ENCODE assay signal across 8 mouse cellular contexts in genomic region chr4:131836351-131836881, GRCm38 (mm10). TPM values are rescaled to one million over a fixed set of nuclear protein-coding genes. Genes with fewer than 3 reads are reported as not detected.
A peak's percentile ranks its signal among the peaks of the same experiment; 100 is the strongest.
DNase-seq lines count a peak whose midpoint lies in the region; ATAC-seq and TF ChIP-seq lines count a peak whose summit lies in the region.

No protein-coding gene starts in this region.

- H3K9me3 ChIP-seq in heart, embryonic 10.5 days: no peaks in the 10 kb centered on the region
- no peaks in the 10 kb centered on the region for H3K9me3 ChIP-seq in kidney, embryonic 14.5 days (ENCODE audit: control insufficient read depth, low read length)
- no peaks in the 10 kb centered on the region for H3K9me3 ChIP-seq in stomach, postnatal 0 days (ENCODE audit: control insufficient read depth, low read length)

- no peak for TF ChIP-seq EP300 in stomach, postnatal 0 days (optimal IDR thresholded peaks at IDR 0.05)

- peak overlapping the region; percentile 82 for H3K4me3 ChIP-seq in layer of hippocampus, adult 2 months
- peak overlapping the region; percentile 50 for H3K4me3 ChIP-seq in cortical plate, adult 2 months (ENCODE audit: insufficient read depth, low read length)
- H3K4me3 ChIP-seq in heart, embryonic 10.5 days: peak overlapping the region; percentile 73
- H3K4me3 ChIP-seq in kidney, embryonic 14.5 days (ENCODE audit: low read length): peak overlapping the region; percentile 69
- H3K4me3 ChIP-seq in stomach, postnatal 0 days (ENCODE audit: low read depth, low read length): peak overlapping the region; percentile 65

- 2% methylated on average over 39 of the region's 39 CpGs for WGBS in heart, embryonic 10.5 days
- WGBS in kidney, embryonic 14.5 days: under 1% methylated on average over 39 of the region's 39 CpGs
- WGBS in stomach, postnatal 0 days: 2% methylated on average over 32 of the region's 39 CpGs

- no peak for DNase-seq in layer of hippocampus, adult 2 months (ENCODE audit: low spot score in 2 of 2)
- DNase-seq in layer of hippocampus, postnatal 10 days (ENCODE audit: low spot score in 2 of 2): no peak
- DNase-seq in heart, embryonic 10.5 days (ENCODE audit: low spot score): no peak
- peak; percentile 63 for DNase-seq in lung, postnatal 10 days
- peak; percentile 60 for DNase-seq in stomach, postnatal 0 days (ENCODE audit: low spot score)

- TF ChIP-seq CTCF in layer of hippocampus, adult 2 months (conservative IDR thresholded peaks at IDR 0.05): no peak
- TF ChIP-seq CTCF in cortical plate, adult 2 months (IDR thresholded peaks at IDR 0.05; ENCODE audit: extremely low read depth, insufficient read depth, low read length): no peak
- no peak for TF ChIP-seq CTCF in stomach, postnatal 0 days (IDR thresholded peaks at IDR 0.05; ENCODE audit: low read depth)

- H3K27me3 ChIP-seq in heart, embryonic 10.5 days (ENCODE audit: insufficient read depth, poor library complexity, severe bottlenecking): peaks cover 65% of the 10 kb centered on the region
- peaks cover 13% of the 10 kb centered on the region; the same call in 1 of the 2 replicates for H3K27me3 ChIP-seq in kidney, embryonic 14.5 days (ENCODE audit: control insufficient read depth, insufficient read depth, low read length)
- H3K27me3 ChIP-seq in stomach, postnatal 0 days (ENCODE audit: control insufficient read depth, insufficient read depth, low read length): no peaks in the 10 kb centered on the region

- peak overlapping the region; percentile 98 for H3K4me2 ChIP-seq in kidney, embryonic 14.5 days (replicated peaks; ENCODE audit: low read depth, low read length)
- peak overlapping the region; percentile 99 for H3K4me2 ChIP-seq in stomach, postnatal 0 days (replicated peaks; ENCODE audit: low read depth)

- no peak for ATAC-seq in kidney, embryonic 14.5 days (ENCODE audit: low FRiP score, low TSS enrichment)
- ATAC-seq in stomach, postnatal 0 days (ENCODE audit: low FRiP score, low TSS enrichment): 0 out of 2 replicates have a peak, but pooled peaks have one; percentile 3
- no peak for ATAC-seq in inflammation-experienced regulatory T-cells, adult 6 months

- no peak for TF ChIP-seq POLR2A in cortical plate, adult 2 months (IDR thresholded peaks at IDR 0.05; ENCODE audit: extremely low read depth, insufficient read depth, low read length)

- no peaks in the 10 kb centered on the region for H3K4me1 ChIP-seq in cortical plate, adult 2 months (ENCODE audit: control insufficient read depth, insufficient read depth, low read length)
- H3K4me1 ChIP-seq in heart, embryonic 10.5 days: peaks cover 37% of the 10 kb centered on the region
- H3K4me1 ChIP-seq in kidney, embryonic 14.5 days (ENCODE audit: control insufficient read depth, insufficient read depth, low read length): peaks cover 8% of the 10 kb centered on the region; the same call in 1 of the 2 replicates
- H3K4me1 ChIP-seq in stomach, postnatal 0 days (replicated peaks; ENCODE audit: control insufficient read depth, insufficient read depth): no peaks in the 10 kb centered on the region

- peak overlapping the region; percentile 71 for H3K9ac ChIP-seq in kidney, embryonic 14.5 days (ENCODE audit: low read depth, low read length)
- H3K9ac ChIP-seq in stomach, postnatal 0 days (ENCODE audit: low read length): peak overlapping the region; percentile 74

- no peaks in the 10 kb centered on the region for H3K36me3 ChIP-seq in heart, embryonic 10.5 days
- no peaks in the 10 kb centered on the region for H3K36me3 ChIP-seq in kidney, embryonic 14.5 days (ENCODE audit: control insufficient read depth, insufficient read depth, low read length)
- H3K36me3 ChIP-seq in stomach, postnatal 0 days (ENCODE audit: control insufficient read depth, insufficient read depth, low read length): no peaks in the 10 kb centered on the region

- peak overlapping the region; percentile 61; the same call in 1 of the 2 replicates for H3K27ac ChIP-seq in layer of hippocampus, adult 2 months
- no peak overlapping the region for H3K27ac ChIP-seq in cortical plate, adult 2 months (ENCODE audit: insufficient read depth, low read length)
- peak overlapping the region; percentile 86 for H3K27ac ChIP-seq in heart, embryonic 10.5 days
- H3K27ac ChIP-seq in kidney, embryonic 14.5 days (ENCODE audit: low read depth, low read length): no peak overlapping the region
- H3K27ac ChIP-seq in stomach, postnatal 0 days (replicated peaks): no peak overlapping the region

RNA-seq across cellular contexts. Expression of gene Ptpru, which starts 1.7 kb away (rescaled TPM):
- 100 to 1,000 TPM; 101 to 108 TPM for total RNA-seq in layer of hippocampus, adult 2 months (2021)
- total RNA-seq in layer of hippocampus, postnatal 10 days (2021): 10 to 100 TPM; 79.5 to 85.9 TPM
- polyA plus RNA-seq in cortical plate, adult 2 months (2012; rRNA removed): 46.0 and 46.1 TPM in 2 replicates
- polyA plus RNA-seq in heart, embryonic 10.5 days (2016; fragmentation: Nextera tagmentation; extraction: Ambion mirVana): 1.9 and 7.6 TPM in 2 replicates
- polyA plus RNA-seq in kidney, embryonic 14.5 days (2014; fragmentation: Nextera tagmentation; extraction: Ambion mirVana): 17.0 and 25.2 TPM in 2 replicates
- polyA plus RNA-seq in stomach, postnatal 0 days (2015; fragmentation: Nextera tagmentation; extraction: Ambion mirVana): 3.1 and 3.9 TPM in 2 replicates
- not detected for polyA plus RNA-seq in inflammation-experienced regulatory T-cells, adult 6 months (2017; shearing (Covaris generic))

RNA-seq across cellular contexts. Expression of gene Mecr, which starts 6.9 kb away (rescaled TPM):
- total RNA-seq in layer of hippocampus, adult 2 months (2021): 10 to 100 TPM; 33.1 to 35.8 TPM
- 10 to 100 TPM; 33.8 to 38.2 TPM for total RNA-seq in layer of hippocampus, postnatal 10 days (2021)
- 45.2 and 51.4 TPM in 2 replicates for polyA plus RNA-seq in cortical plate, adult 2 months (2012; rRNA removed)
- polyA plus RNA-seq in heart, embryonic 10.5 days (2016; fragmentation: Nextera tagmentation; extraction: Ambion mirVana): 45.9 and 52.5 TPM in 2 replicates
- polyA plus RNA-seq in kidney, embryonic 14.5 days (2014; fragmentation: Nextera tagmentation; extraction: Ambion mirVana): 40.9 and 46.6 TPM in 2 replicates
- 47.2 and 48.6 TPM in 2 replicates for polyA plus RNA-seq in stomach, postnatal 0 days (2015; fragmentation: Nextera tagmentation; extraction: Ambion mirVana)
- polyA plus RNA-seq in inflammation-experienced regulatory T-cells, adult 6 months (2017; shearing (Covaris generic)): 10 to 100 TPM; 12.9 to 28.6 (median 22.3) TPM

RNA-seq across cellular contexts. Expression of gene Srsf4, which starts 37.0 kb away (rescaled TPM):
- total RNA-seq in layer of hippocampus, adult 2 months (2021): 10 to 100 TPM; 67.3 to 75.0 TPM
- total RNA-seq in layer of hippocampus, postnatal 10 days (2021): 10 to 100 TPM; 74.4 to 77.1 TPM
- 67.9 and 71.5 TPM in 2 replicates for polyA plus RNA-seq in cortical plate, adult 2 months (2012; rRNA removed)
- polyA plus RNA-seq in heart, embryonic 10.5 days (2016; fragmentation: Nextera tagmentation; extraction: Ambion mirVana): 81.0 and 96.1 TPM in 2 replicates
- 82.4 and 118 TPM in 2 replicates for polyA plus RNA-seq in kidney, embryonic 14.5 days (2014; fragmentation: Nextera tagmentation; extraction: Ambion mirVana)
- polyA plus RNA-seq in stomach, postnatal 0 days (2015; fragmentation: Nextera tagmentation; extraction: Ambion mirVana): 36.5 and 38.3 TPM in 2 replicates
- polyA plus RNA-seq in inflammation-experienced regulatory T-cells, adult 6 months (2017; shearing (Covaris generic)): 10 to 100 TPM in 2 of 3 experiments, 1 to 10 TPM in 1; 9.8 to 19.5 (median 15.4) TPM

Comparison
In these comparisons a context has a peak if more than half of its experiments do, and no peak if none do; other contexts are left out.
1. DNase-seq: peak in lung, postnatal 10 days (single experiment) and stomach, postnatal 0 days (single experiment); none in layer of hippocampus, adult 2 months (0 of 2), layer of hippocampus, postnatal 10 days (0 of 2) and heart, embryonic 10.5 days (single experiment).
2. H3K27ac ChIP-seq: peak in layer of hippocampus, adult 2 months (single experiment) and heart, embryonic 10.5 days (single experiment); none in cortical plate, adult 2 months (single experiment), kidney, embryonic 14.5 days (single experiment) and stomach, postnatal 0 days (single experiment).
3. Peak in every context shown above with its lines, with median percentiles within 50 percentile points of each other: H3K4me3 ChIP-seq.